In genomic region chr2:127363282-127363652, GRCm38 (mm10) we compare ENCODE assay signal across 8 mouse cellular contexts. TPM values are rescaled to one million over a fixed set of nuclear protein-coding genes. Genes with fewer than 3 reads are reported as not detected.
A peak's percentile ranks its signal among the peaks of the same experiment; 100 is the strongest.
DNase-seq lines count a peak whose midpoint lies in the region; ATAC-seq and TF ChIP-seq lines count a peak whose summit lies in the region.

No protein-coding gene starts in this region.

- peaks cover 75% of the 10 kb centered on the region for H3K27me3 ChIP-seq in lung, embryonic 15.5 days
- peaks cover 89% of the 10 kb centered on the region for H3K27me3 ChIP-seq in forebrain, embryonic 12.5 days
- peaks cover 55% of the 10 kb centered on the region for H3K27me3 ChIP-seq in limb, embryonic 14.5 days (ENCODE audit: control insufficient read depth, insufficient read depth, low read length)
- H3K27me3 ChIP-seq in splenic B cell, adult 2 months (ENCODE audit: control insufficient read depth, insufficient read depth, low read length, poor library complexity, severe bottlenecking), result no peaks in the 10 kb centered on the region

- H3K9me3 ChIP-seq in lung, embryonic 15.5 days, result no peaks in the 10 kb centered on the region
- H3K9me3 ChIP-seq in forebrain, embryonic 12.5 days, result no peaks in the 10 kb centered on the region
- no peaks in the 10 kb centered on the region for H3K9me3 ChIP-seq in limb, embryonic 14.5 days (ENCODE audit: control insufficient read depth, low read length)

- WGBS in lung, embryonic 15.5 days, result under 1% methylated on average over 28 of the region's 28 CpGs
- WGBS in forebrain, embryonic 12.5 days, result under 1% methylated on average over 28 of the region's 28 CpGs
- 2% methylated on average over 24 of the region's 28 CpGs for WGBS in limb, embryonic 14.5 days

- peaks cover 16% of the 10 kb centered on the region for H3K4me1 ChIP-seq in lung, embryonic 15.5 days
- peaks cover 14% of the 10 kb centered on the region for H3K4me1 ChIP-seq in forebrain, embryonic 12.5 days
- peaks cover 7% of the 10 kb centered on the region; the same call in 1 of the 2 replicates for H3K4me1 ChIP-seq in limb, embryonic 14.5 days (ENCODE audit: control insufficient read depth, insufficient read depth, low read length)

- no peak for TF ChIP-seq POLR2A in limb, embryonic 14.5 days (IDR thresholded peaks at IDR 0.05; ENCODE audit: borderline replicate concordance, extremely low read depth, insufficient read depth, insufficient read length)

- no peak overlapping the region for H3K27ac ChIP-seq in lung, embryonic 15.5 days
- no peak overlapping the region for H3K27ac ChIP-seq in forebrain, embryonic 12.5 days
- no peak overlapping the region for H3K27ac ChIP-seq in limb, embryonic 14.5 days (replicated peaks; ENCODE audit: low read depth, low read length)

- no peak for DNase-seq in lung, postnatal 14 days
- DNase-seq in limb, embryonic 14.5 days (ENCODE audit: low spot score), result no peak
- DNase-seq in splenic B cell, adult 2 months (ENCODE audit: low read depth, low spot score), result peak; percentile 15
- DNase-seq in gastrocnemius, postnatal 25 days, result no peak
- no peak for DNase-seq in frontal cortex, postnatal 14 days (ENCODE audit: low spot score in 2 of 2)
- DNase-seq in adrenal gland, postnatal 10 days, result no peak

- H3K9ac ChIP-seq in lung, embryonic 15.5 days, result no peak overlapping the region
- peak overlapping the region; percentile 48; the same call in 1 of the 2 replicates for H3K9ac ChIP-seq in forebrain, embryonic 12.5 days
- H3K9ac ChIP-seq in limb, embryonic 14.5 days (ENCODE audit: low read depth, low read length, severe bottlenecking), result peak overlapping the region; percentile 38

- peak overlapping the region; percentile 74 for H3K4me2 ChIP-seq in lung, embryonic 15.5 days
- H3K4me2 ChIP-seq in forebrain, embryonic 12.5 days, result peak overlapping the region; percentile 71
- peak overlapping the region; percentile 81 for H3K4me2 ChIP-seq in limb, embryonic 14.5 days (replicated peaks; ENCODE audit: low read depth, low read length, severe bottlenecking)

- H3K36me3 ChIP-seq in lung, embryonic 15.5 days, result no peaks in the 10 kb centered on the region
- H3K36me3 ChIP-seq in forebrain, embryonic 12.5 days (replicated peaks), result no peaks in the 10 kb centered on the region
- no peaks in the 10 kb centered on the region for H3K36me3 ChIP-seq in limb, embryonic 14.5 days (ENCODE audit: control insufficient read depth, insufficient read depth, low read length)
- no peaks in the 10 kb centered on the region for H3K36me3 ChIP-seq in splenic B cell, adult 2 months (ENCODE audit: control insufficient read depth, insufficient read depth, low read length, poor library complexity, severe bottlenecking)

- ATAC-seq in lung, embryonic 15.5 days (ENCODE audit: borderline replicate concordance, extremely low read depth, low FRiP score, low TSS enrichment), result peak; percentile 24; the same call in 1 of the 2 replicates
- ATAC-seq in forebrain, embryonic 12.5 days (ENCODE audit: low FRiP score), result peak; percentile 50; the same call in 1 of the 2 replicates
- 0 out of 2 replicates have a peak, but pooled peaks have one; percentile 31 for ATAC-seq in limb, embryonic 14.5 days (ENCODE audit: low FRiP score, low read depth)

- peak overlapping the region; percentile 41 for H3K4me3 ChIP-seq in lung, embryonic 15.5 days
- peak overlapping the region; percentile 42 for H3K4me3 ChIP-seq in forebrain, embryonic 12.5 days (replicated peaks)
- peak overlapping the region; percentile 42 for H3K4me3 ChIP-seq in limb, embryonic 14.5 days (replicated peaks; ENCODE audit: low read length)

RNA-seq across cellular contexts. Expression of gene Adra2b, which starts 0.3 kb away (rescaled TPM):
- polyA plus RNA-seq in lung, embryonic 15.5 days (2015; fragmentation: Nextera tagmentation; extraction: Ambion mirVana), result 0.18 and 0.41 TPM in 2 replicates
- 1.5 and 1.9 TPM in 2 replicates for polyA plus RNA-seq in forebrain, embryonic 12.5 days (2016; fragmentation: Nextera tagmentation; extraction: Ambion mirVana)
- 0.21 and 0.33 TPM in 2 replicates for polyA plus RNA-seq in limb, embryonic 14.5 days (2012; rRNA removed)
- polyA plus RNA-seq in limb, embryonic 14.5 days (2014; fragmentation: Nextera tagmentation; extraction: Ambion mirVana), result 0.48 and 0.52 TPM in 2 replicates
- under 1 TPM; 0.64 to 0.67 TPM for total RNA-seq in gastrocnemius, postnatal 25 days (2021)
- 1 to 10 TPM; 2.6 to 2.7 TPM for total RNA-seq in adrenal gland, postnatal 10 days (2021)

RNA-seq across cellular contexts. Expression of gene Astl, which starts 24.8 kb away (rescaled TPM):
- not detected in 2 replicates for polyA plus RNA-seq in lung, embryonic 15.5 days (2015; fragmentation: Nextera tagmentation; extraction: Ambion mirVana)
- not detected in 2 replicates for polyA plus RNA-seq in forebrain, embryonic 12.5 days (2016; fragmentation: Nextera tagmentation; extraction: Ambion mirVana)
- polyA plus RNA-seq in limb, embryonic 14.5 days (2012; rRNA removed), result 0.04 and 0.08 TPM in 2 replicates
- 0.14 and 0.40 TPM in 2 replicates for polyA plus RNA-seq in limb, embryonic 14.5 days (2014; fragmentation: Nextera tagmentation; extraction: Ambion mirVana)
- not detected for total RNA-seq in gastrocnemius, postnatal 25 days (2021)
- under 1 TPM in 1 of 2 experiments, not detected in 1; 0.21 TPM for total RNA-seq in adrenal gland, postnatal 10 days (2021)

RNA-seq across cellular contexts. Expression of gene Dusp2, which starts 27.3 kb away (rescaled TPM):
- 13.0 and 13.1 TPM in 2 replicates for polyA plus RNA-seq in lung, embryonic 15.5 days (2015; fragmentation: Nextera tagmentation; extraction: Ambion mirVana)
- 3.9 and 4.8 TPM in 2 replicates for polyA plus RNA-seq in forebrain, embryonic 12.5 days (2016; fragmentation: Nextera tagmentation; extraction: Ambion mirVana)
- 5.7 and 7.8 TPM in 2 replicates for polyA plus RNA-seq in limb, embryonic 14.5 days (2012; rRNA removed)
- polyA plus RNA-seq in limb, embryonic 14.5 days (2014; fragmentation: Nextera tagmentation; extraction: Ambion mirVana), result 7.4 and 7.6 TPM in 2 replicates
- total RNA-seq in gastrocnemius, postnatal 25 days (2021), result 1 to 10 TPM in 1 of 2 experiments, under 1 TPM in 1; 0.91 to 1.1 TPM
- total RNA-seq in adrenal gland, postnatal 10 days (2021), result 1 to 10 TPM; 4.2 to 5.5 TPM
